Mouse (Mus musculus) kidney, embryonic 16.5 days (tissue): ENCODE data around the gene Rab3gap2. TPM values are rescaled to one million over a fixed set of nuclear protein-coding genes. Genes with fewer than 3 reads are reported as not detected.
A peak's percentile ranks its signal among the peaks of the same experiment; 100 is the strongest.

Experiments
- ATAC-seq: fragments of 200-750 bp; cut with Nextera tagmentation; 2 replicates; pipeline ENCODE4 v1.8.0; 2017; ENCODE audit warnings: moderate TSS enrichment; ENCODE audit not compliant: low FRiP score, low TSS enrichment
- H3K27ac ChIP-seq: fragments of 300-500 bp; sonication (generic); 2 replicates; pipeline ENCODE4 v1.5.1; 2014; ENCODE audit warnings: low read length
- H3K27me3 ChIP-seq: fragments of 300-500 bp; sonication (generic); 2 replicates; pipeline ENCODE4 v1.6.1; 2014; ENCODE audit warnings: low read length, control low read depth, mixed read lengths; ENCODE audit not compliant: insufficient read depth
- H3K36me3 ChIP-seq: fragments of 300-500 bp; sonication (generic); 2 replicates; pipeline ENCODE4 v1.6.1; 2014; ENCODE audit warnings: low read length, control low read depth, mixed read lengths; ENCODE audit not compliant: insufficient read depth
- H3K4me1 ChIP-seq: fragments of 300-500 bp; sonication (generic); 2 replicates; pipeline ENCODE4 v1.6.1; 2014; ENCODE audit warnings: low read length, control low read depth, mixed read lengths; ENCODE audit not compliant: insufficient read depth
- H3K4me2 ChIP-seq: fragments of 300-500 bp; sonication (generic); replicated peaks from 2 replicates; pipeline ENCODE4 v1.6.1; 2014; ENCODE audit warnings: low read depth, low read length
- H3K4me3 ChIP-seq: fragments of 300-500 bp; sonication (generic); 2 replicates; pipeline ENCODE4 v1.5.1; 2014; ENCODE audit warnings: mild to moderate bottlenecking, low read length
- H3K9ac ChIP-seq: fragments of 300-500 bp; sonication (generic); replicated peaks from 2 replicates; pipeline ENCODE4 v1.6.1; 2014; ENCODE audit warnings: low read length
- H3K9me3 ChIP-seq: fragments of 300-500 bp; sonication (generic); 2 replicates; pipeline ENCODE4 v1.6.1; 2016; ENCODE audit warnings: low read length, control low read depth
- WGBS: fragments of 180-500 bp; shearing (Covaris S2); extraction: QIAGEN DNeasy Blood & Tissue Kit; methylation state at CpG from one replicate; pipeline ENCODE4 v1.1.7; 2014; 5-methylcytosine and 5-hydroxymethylcytosine counted together
- polyA plus RNA-seq: library from polyadenylated mRNA; unstranded; fragments of >200 nt; fragmentation: Nextera tagmentation; extraction: Ambion mirVana; gene quantifications from 2 replicates; pipeline ENCODE4 v1.2.1, GENCODE M21; 2015

Rab3gap2 gene
- 23.1 and 23.8 TPM in 2 replicates for polyA plus RNA-seq

DNA sequence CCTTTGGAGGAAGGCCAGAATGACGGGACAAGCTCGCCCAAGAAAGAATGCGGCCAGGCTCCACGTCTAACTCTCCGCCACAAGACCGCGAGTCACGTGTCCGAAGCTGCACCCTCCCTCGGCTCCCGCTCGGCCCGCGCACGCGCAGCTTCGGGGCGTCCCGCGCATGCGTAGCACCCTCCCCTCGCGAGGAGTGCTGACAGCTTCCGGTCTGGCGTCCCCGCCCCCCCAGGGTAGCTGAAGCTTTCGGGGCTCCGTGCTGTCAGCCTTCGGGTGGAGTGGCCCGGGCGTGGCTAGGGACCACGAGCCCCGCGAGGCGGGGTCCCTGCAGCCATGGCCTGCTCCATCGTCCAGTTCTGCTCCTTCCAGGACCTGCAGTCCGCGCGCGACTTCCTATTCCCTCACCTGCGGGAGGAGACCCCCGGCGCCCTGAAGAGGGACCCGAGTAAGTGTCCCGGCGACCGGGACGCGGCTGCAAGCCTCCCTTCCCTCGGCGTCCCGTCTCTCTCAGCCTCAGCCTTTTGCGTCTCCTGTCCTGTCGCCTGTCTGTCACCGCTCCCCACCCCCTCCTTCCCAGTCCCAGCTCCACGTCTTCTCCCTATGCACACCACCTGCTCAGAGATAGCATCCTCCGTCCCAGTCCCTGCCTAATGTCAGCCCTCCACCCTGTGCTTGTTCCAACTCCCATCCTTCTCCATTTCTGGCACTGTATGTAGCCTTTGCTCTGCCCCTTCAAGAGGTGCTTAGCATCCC is at the start of gene Rab3gap2:
Gene Rab3gap2 (plus strand): TSS at position 209 of the 753 bp plus-strand sequence.
- Histone ChIP-seq H3K4me3 (peak within 1 kb of the TSS; percentile 95), H3K4me2 (peak within 1 kb of the TSS; percentile 83), H3K9ac (peak within 1 kb of the TSS; percentile 94), H3K27me3 (no peaks in the 10 kb centered on the region), H3K4me1 (peaks cover 17% of the 10 kb centered on the region), H3K36me3 (0 out of 2 replicates have a peak, but pooled peaks cover 2% of the 10 kb centered on the region), H3K9me3 (no peaks in the 10 kb centered on the region), H3K27ac (peak within 1 kb of the TSS; percentile 84)
- ATAC-seq = peak; percentile 96
- WGBS = under 1% methylated on average over 57 of the region's 57 CpGs

DNA sequence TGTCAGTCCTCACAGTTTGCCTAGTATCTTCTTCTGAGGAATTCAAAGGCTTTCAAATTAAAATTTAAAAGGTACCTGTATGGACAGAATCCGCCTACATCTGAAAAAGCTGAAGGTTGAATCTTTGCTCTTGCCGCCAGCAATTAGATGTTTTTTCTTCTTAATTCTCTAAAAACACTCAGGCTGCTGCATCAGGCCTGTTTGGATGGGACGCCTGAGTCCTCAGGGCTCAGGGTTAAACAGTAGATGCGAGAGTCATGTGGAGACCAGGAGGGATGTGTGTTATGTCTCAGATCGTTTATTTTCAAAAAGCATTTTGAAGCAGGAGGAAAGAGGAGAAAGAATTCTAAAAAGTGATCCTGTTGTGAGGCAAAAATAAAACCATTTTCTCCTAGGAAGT is 30.3 kb upstream of the Rab3gap2 start:
- 88% methylated on average over 5 of the region's 5 CpGs for WGBS
- H3K4me3 ChIP-seq = no peak overlapping the region
- H3K4me1 ChIP-seq = no peaks in the 10 kb centered on the region
- H3K36me3 ChIP-seq = no peaks in the 10 kb centered on the region
- no peak overlapping the region for H3K4me2 ChIP-seq
- H3K9ac ChIP-seq = no peak overlapping the region
- no peaks in the 10 kb centered on the region for H3K27me3 ChIP-seq
- ATAC-seq = no peak
- no peak overlapping the region for H3K27ac ChIP-seq
- H3K9me3 ChIP-seq = no peaks in the 10 kb centered on the region

DNA sequence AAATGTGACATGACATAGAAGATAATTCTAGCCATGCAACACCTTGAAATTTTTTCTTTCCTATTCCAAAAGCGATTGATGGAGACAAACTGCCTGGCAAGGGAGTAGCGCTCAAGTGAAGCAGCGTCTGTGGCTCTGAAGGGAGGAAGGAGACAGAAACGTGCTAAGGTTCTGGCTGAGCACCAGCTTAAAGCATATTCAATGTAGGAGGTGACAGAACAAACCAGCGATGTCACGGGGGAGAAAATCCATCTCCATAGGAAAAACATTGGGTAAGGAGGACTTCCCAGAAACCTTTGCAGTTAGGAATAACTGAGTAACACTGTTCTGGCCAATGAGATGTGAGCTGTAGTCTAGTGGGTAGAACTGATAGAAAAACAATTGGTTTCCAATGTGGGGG is 26.1 kb upstream of the Rab3gap2 start:
- no peak overlapping the region for H3K9ac ChIP-seq
- WGBS = 76% methylated on average over 6 of the region's 6 CpGs

GRCm38 (mm10) chr1:185183591-185184330 is 20.2 kb upstream of the Rab3gap2 start:
- Histone ChIP-seq H3K4me2 (no peak overlapping the region), H3K27ac (no peak overlapping the region), H3K4me3 (no peak overlapping the region), H3K27me3 (no peaks in the 10 kb centered on the region), H3K9me3 (no peaks in the 10 kb centered on the region), H3K4me1 (no peaks in the 10 kb centered on the region), H3K36me3 (no peaks in the 10 kb centered on the region), H3K9ac (no peak overlapping the region)
- WGBS = 49% methylated on average over 9 of the region's 9 CpGs
- no peak for ATAC-seq

More for the DNA sequence above, 26.1 kb upstream of the Rab3gap2 start:
- H3K9me3 ChIP-seq = no peaks in the 10 kb centered on the region
- ATAC-seq = no peak
- H3K36me3 ChIP-seq = no peaks in the 10 kb centered on the region
- no peak overlapping the region for H3K27ac ChIP-seq
- no peak overlapping the region for H3K4me2 ChIP-seq
- no peaks in the 10 kb centered on the region for H3K4me1 ChIP-seq
- no peaks in the 10 kb centered on the region for H3K27me3 ChIP-seq
- H3K4me3 ChIP-seq = no peak overlapping the region

- no peak overlapping the region for H3K4me2 ChIP-seq
- no peak overlapping the region for H3K27ac ChIP-seq
- no peaks in the 10 kb centered on the region for H3K27me3 ChIP-seq
- H3K4me1 ChIP-seq = no peaks in the 10 kb centered on the region
- no peaks in the 10 kb centered on the region for H3K9me3 ChIP-seq
- ATAC-seq = no peak
- no peaks in the 10 kb centered on the region for H3K36me3 ChIP-seq
- H3K4me3 ChIP-seq = no peak overlapping the region
- WGBS = 44% methylated on average over 9 of the region's 9 CpGs
- H3K9ac ChIP-seq = no peak overlapping the region
Observed at GRCm38 (mm10) chr1:185185556-185185955, 18.4 kb upstream of the Rab3gap2 start.

DNA sequence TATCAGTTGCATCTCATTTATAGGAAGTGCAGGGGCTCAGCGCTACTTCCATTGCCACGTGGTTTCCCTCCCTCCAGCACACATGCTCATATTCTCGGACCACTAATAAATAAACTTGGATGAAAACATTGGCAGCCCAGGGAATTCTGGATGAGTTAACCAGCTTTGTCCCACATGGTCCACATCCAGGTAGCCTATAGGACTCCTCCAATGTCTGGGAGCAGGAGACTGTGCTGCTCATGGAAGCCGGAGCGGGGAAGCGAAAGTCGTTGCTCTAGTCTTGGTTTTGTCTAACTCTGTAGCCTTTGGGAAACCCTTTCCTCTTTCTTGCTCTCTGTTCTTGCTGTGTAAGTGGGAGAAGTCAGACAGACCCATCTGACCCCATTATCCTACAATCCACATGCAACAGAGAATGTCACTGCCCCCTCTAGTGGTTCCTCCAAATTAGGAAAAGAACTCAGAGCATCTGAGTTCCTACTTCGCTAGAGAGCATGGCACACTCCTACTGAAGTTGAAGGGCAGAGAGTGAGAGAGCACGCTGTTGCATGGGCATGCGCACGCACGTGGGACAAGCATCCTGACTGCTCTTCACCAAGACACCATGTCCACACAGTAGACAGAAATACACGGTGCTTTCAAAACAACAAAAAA is 16.7 kb upstream of the Rab3gap2 start:
- H3K4me3 ChIP-seq = no peak overlapping the region
- H3K9ac ChIP-seq = no peak overlapping the region
- 64% methylated on average over 13 of the region's 13 CpGs for WGBS
- H3K27me3 ChIP-seq = no peaks in the 10 kb centered on the region
- no peak overlapping the region for H3K27ac ChIP-seq
- peak; percentile 71; the same call in 1 of the 2 replicates for ATAC-seq
- no peak overlapping the region for H3K4me2 ChIP-seq
- no peaks in the 10 kb centered on the region for H3K9me3 ChIP-seq
- no peaks in the 10 kb centered on the region for H3K36me3 ChIP-seq
- H3K4me1 ChIP-seq = no peaks in the 10 kb centered on the region

GRCm38 (mm10) chr1:185189901-185190300 is 14.0 kb upstream of the Rab3gap2 start:
- Histone ChIP-seq H3K27me3 (no peaks in the 10 kb centered on the region), H3K9me3 (no peaks in the 10 kb centered on the region), H3K4me3 (no peak overlapping the region), H3K36me3 (no peaks in the 10 kb centered on the region), H3K4me2 (no peak overlapping the region), H3K4me1 (no peaks in the 10 kb centered on the region), H3K27ac (no peak overlapping the region), H3K9ac (no peak overlapping the region)
- 89% methylated on average over 9 of the region's 9 CpGs for WGBS
- no peak for ATAC-seq

DNA sequence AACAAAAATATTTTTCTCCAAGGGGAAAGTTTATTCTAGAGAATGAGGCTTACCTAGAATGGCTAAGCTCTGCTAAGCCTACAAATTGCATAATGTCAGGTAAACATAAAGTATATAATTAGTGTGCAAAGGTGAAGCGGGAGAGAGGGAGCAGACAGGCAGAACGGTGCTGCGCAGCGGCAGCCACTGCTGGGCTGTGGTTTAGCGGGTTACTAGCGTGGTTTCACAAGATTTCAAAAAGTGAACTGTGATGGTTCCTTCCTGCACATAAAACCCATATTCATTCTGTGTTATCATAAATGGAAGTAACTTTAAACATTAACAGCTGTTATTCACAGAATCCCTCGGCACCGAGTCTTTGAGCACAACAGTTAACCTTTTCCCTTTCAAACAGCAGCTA is 11.8 kb upstream of the Rab3gap2 start:
- no peaks in the 10 kb centered on the region for H3K4me1 ChIP-seq
- no peak overlapping the region for H3K27ac ChIP-seq
- no peak for ATAC-seq
- no peak overlapping the region for H3K4me2 ChIP-seq
- H3K4me3 ChIP-seq = no peak overlapping the region
- H3K36me3 ChIP-seq = no peaks in the 10 kb centered on the region
- no peak overlapping the region for H3K9ac ChIP-seq
- H3K27me3 ChIP-seq = no peaks in the 10 kb centered on the region
- no peaks in the 10 kb centered on the region for H3K9me3 ChIP-seq
- 76% methylated on average over 8 of the region's 8 CpGs for WGBS

DNA sequence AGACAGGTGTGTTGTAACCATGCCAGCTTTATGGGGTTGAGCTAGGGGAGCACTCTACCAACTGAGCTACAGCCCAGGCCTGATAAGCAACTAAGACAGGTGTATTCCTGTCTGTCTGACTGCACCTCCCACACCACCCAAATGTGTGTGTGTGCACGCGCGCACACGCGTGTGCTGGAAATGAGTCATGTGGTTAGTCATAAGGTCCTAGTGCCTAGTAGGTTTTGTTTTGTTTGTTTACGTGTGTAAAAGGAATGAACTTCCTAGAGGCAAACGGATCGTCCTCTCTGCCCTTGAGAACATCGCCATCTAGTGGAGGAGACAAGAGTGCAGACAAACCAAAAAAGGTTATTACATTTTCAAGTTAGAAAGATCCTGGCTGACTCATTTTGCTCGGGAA is 10.4 kb upstream of the Rab3gap2 start:
- no peak overlapping the region for H3K27ac ChIP-seq
- no peaks in the 10 kb centered on the region for H3K4me1 ChIP-seq
- H3K4me3 ChIP-seq = no peak overlapping the region
- H3K4me2 ChIP-seq = no peak overlapping the region; the same call in 1 of the 2 replicates
- 11% methylated on average over 10 of the region's 10 CpGs for WGBS
- H3K9ac ChIP-seq = no peak overlapping the region
- H3K9me3 ChIP-seq = no peaks in the 10 kb centered on the region
- ATAC-seq = peak; percentile 49; the same call in 1 of the 2 replicates
- no peaks in the 10 kb centered on the region for H3K36me3 ChIP-seq
- H3K27me3 ChIP-seq = no peaks in the 10 kb centered on the region
